Mouse (Mus musculus) kidney, embryonic 14.5 days (tissue): ENCODE measurements around the gene 4930455H04Rik. TPM values are rescaled to one million over a fixed set of nuclear protein-coding genes. Genes with fewer than 3 reads are reported as not detected.
A peak's percentile ranks its signal among the peaks of the same experiment; 100 is the strongest.

Experiments
- ATAC-seq: fragments of 200-750 bp; cut with Nextera tagmentation; 2 replicates; pipeline ENCODE4 v1.8.0; 2017; ENCODE audit warnings: moderate number of reproducible peaks, mild to moderate bottlenecking, moderate TSS enrichment, moderate library complexity; ENCODE audit not compliant: low FRiP score, low TSS enrichment
- H3K27ac ChIP-seq: fragments of 300-500 bp; sonication (generic); 2 replicates; pipeline ENCODE4 v1.5.1; 2014; ENCODE audit warnings: low read depth, mild to moderate bottlenecking, low read length, moderate library complexity, mixed read lengths
- H3K27me3 ChIP-seq: fragments of 300-500 bp; sonication (generic); 2 replicates; pipeline ENCODE4 v1.6.1; 2014; ENCODE audit warnings: mild to moderate bottlenecking, low read length; ENCODE audit not compliant: control insufficient read depth, insufficient read depth
- H3K36me3 ChIP-seq: fragments of 300-500 bp; sonication (generic); 2 replicates; pipeline ENCODE4 v1.6.1; 2014; ENCODE audit warnings: low read length, mixed read lengths; ENCODE audit not compliant: control insufficient read depth, insufficient read depth
- H3K4me1 ChIP-seq: fragments of 300-500 bp; sonication (generic); 2 replicates; pipeline ENCODE4 v1.6.1; 2014; ENCODE audit warnings: low read length, mixed read lengths; ENCODE audit not compliant: control insufficient read depth, insufficient read depth
- H3K4me2 ChIP-seq: fragments of 300-500 bp; sonication (generic); replicated peaks from 2 replicates; pipeline ENCODE4 v1.6.1; 2014; ENCODE audit warnings: low read depth, mild to moderate bottlenecking, low read length
- H3K4me3 ChIP-seq: fragments of 300-500 bp; sonication (generic); 2 replicates; pipeline ENCODE4 v1.5.1; 2014; ENCODE audit warnings: mild to moderate bottlenecking, low read length
- H3K9ac ChIP-seq: fragments of 300-500 bp; sonication (generic); 2 replicates; pipeline ENCODE4 v1.6.1; 2014; ENCODE audit warnings: low read depth, mild to moderate bottlenecking, low read length, moderate library complexity
- H3K9me3 ChIP-seq: fragments of 300-500 bp; sonication (generic); 2 replicates; pipeline ENCODE4 v1.6.1; 2016; ENCODE audit warnings: low read length; ENCODE audit not compliant: control insufficient read depth
- WGBS: fragments of 180-500 bp; shearing (Covaris S2); extraction: QIAGEN DNeasy Blood & Tissue Kit; methylation state at CpG from one replicate; pipeline ENCODE4 v1.1.7; 2014; 5-methylcytosine and 5-hydroxymethylcytosine counted together
- polyA plus RNA-seq: library from polyadenylated mRNA; unstranded; fragments of >200 nt; fragmentation: Nextera tagmentation; extraction: Ambion mirVana; gene quantifications from 2 replicates; pipeline ENCODE4 v1.2.1, GENCODE M21; 2014

4930455H04Rik gene
- polyA plus RNA-seq, 1 experiment from 2014 or later, result not detected

GRCm38 (mm10) chr3:116961354-116962142 is 6.5 kb upstream of the 4930455H04Rik start:
- Histone ChIP-seq H3K36me3 (no peaks in the 10 kb centered on the region), H3K27me3 (no peaks in the 10 kb centered on the region), H3K9ac (no peak overlapping the region), H3K4me3 (no peak overlapping the region), H3K9me3 (no peaks in the 10 kb centered on the region), H3K4me2 (no peak overlapping the region), H3K4me1 (no peaks in the 10 kb centered on the region), H3K27ac (no peak overlapping the region)
- WGBS, result 68% methylated on average over 15 of the region's 15 CpGs
- no peak for ATAC-seq

GRCm38 (mm10) chr3:116963213-116963612 is 4.9 kb upstream of the 4930455H04Rik start:
- Histone ChIP-seq H3K4me2 (no peak overlapping the region), H3K36me3 (no peaks in the 10 kb centered on the region), H3K9ac (no peak overlapping the region), H3K27ac (no peak overlapping the region), H3K4me3 (no peak overlapping the region), H3K9me3 (no peaks in the 10 kb centered on the region), H3K4me1 (0 out of 2 replicates have a peak, but pooled peaks cover 1% of the 10 kb centered on the region), H3K27me3 (no peaks in the 10 kb centered on the region)
- no peak for ATAC-seq
- WGBS, result 71% methylated on average over 4 of the region's 4 CpGs

GRCm38 (mm10) chr3:116964426-116964825 is 3.6 kb upstream of the 4930455H04Rik start:
- Histone ChIP-seq H3K9me3 (no peaks in the 10 kb centered on the region), H3K27me3 (no peaks in the 10 kb centered on the region), H3K36me3 (no peaks in the 10 kb centered on the region), H3K9ac (no peak overlapping the region), H3K4me3 (no peak overlapping the region), H3K27ac (no peak overlapping the region), H3K4me1 (0 out of 2 replicates have a peak, but pooled peaks cover 6% of the 10 kb centered on the region), H3K4me2 (no peak overlapping the region)
- WGBS, result 88% methylated on average over 9 of the region's 9 CpGs
- no peak for ATAC-seq

- WGBS, result 38% methylated on average over 4 of the region's 4 CpGs
- no peak overlapping the region for H3K4me2 ChIP-seq
- no peaks in the 10 kb centered on the region for H3K9me3 ChIP-seq
- H3K36me3 ChIP-seq, result no peaks in the 10 kb centered on the region
- no peaks in the 10 kb centered on the region for H3K27me3 ChIP-seq
- H3K9ac ChIP-seq, result no peak overlapping the region
- H3K4me1 ChIP-seq, result 0 out of 2 replicates have a peak, but pooled peaks cover 6% of the 10 kb centered on the region
- no peak overlapping the region for H3K27ac ChIP-seq
- no peak overlapping the region for H3K4me3 ChIP-seq
- peak; percentile 91 for ATAC-seq
Measured at GRCm38 (mm10) chr3:116966225-116966624, 1.8 kb upstream of the 4930455H04Rik start.

GRCm38 (mm10) chr3:116966800-116967199 is 1.3 kb upstream of the 4930455H04Rik start:
- H3K4me2 ChIP-seq, result no peak overlapping the region
- H3K27me3 ChIP-seq, result no peaks in the 10 kb centered on the region
- H3K36me3 ChIP-seq, result no peaks in the 10 kb centered on the region
- no peak for ATAC-seq
- H3K4me3 ChIP-seq, result no peak overlapping the region
- H3K9ac ChIP-seq, result no peak overlapping the region
- no peaks in the 10 kb centered on the region for H3K9me3 ChIP-seq
- WGBS, result 46% methylated on average over 6 of the region's 6 CpGs
- H3K27ac ChIP-seq, result no peak overlapping the region
- H3K4me1 ChIP-seq, result 0 out of 2 replicates have a peak, but pooled peaks cover 6% of the 10 kb centered on the region

- H3K9ac ChIP-seq, result no peak overlapping the region
- ATAC-seq, result no peak
- no peaks in the 10 kb centered on the region for H3K27me3 ChIP-seq
- no peak overlapping the region for H3K4me2 ChIP-seq
- no peak overlapping the region for H3K4me3 ChIP-seq
- H3K27ac ChIP-seq, result no peak overlapping the region
- WGBS, result 82% methylated on average over 6 of the region's 6 CpGs
- H3K4me1 ChIP-seq, result 0 out of 2 replicates have a peak, but pooled peaks cover 6% of the 10 kb centered on the region
- no peaks in the 10 kb centered on the region for H3K9me3 ChIP-seq
- H3K36me3 ChIP-seq, result no peaks in the 10 kb centered on the region
Measured at GRCm38 (mm10) chr3:116967436-116967835, 631 bp upstream of the 4930455H04Rik start.

GRCm38 (mm10) chr3:116968540-116968997 is 502 bp downstream of the 4930455H04Rik start, which contains the start of gene Palmd:
Palmd (minus strand) TSS chr3:116968987.
- H3K9ac ChIP-seq, result peak within 1 kb of the TSS; percentile 40; the same call in 1 of the 2 replicates

GRCm38 (mm10) chr3:116969003-116969402 is 936 bp downstream of the 4930455H04Rik start:
- no peak overlapping the region for H3K27ac ChIP-seq
- no peak for ATAC-seq
- H3K27me3 ChIP-seq, result no peaks in the 10 kb centered on the region
- 22% methylated on average over 5 of the region's 5 CpGs for WGBS
- H3K4me1 ChIP-seq, result 0 out of 2 replicates have a peak, but pooled peaks cover 6% of the 10 kb centered on the region
- no peaks in the 10 kb centered on the region for H3K9me3 ChIP-seq
- H3K9ac ChIP-seq, result no peak overlapping the region
- peak overlapping the region; percentile 36 for H3K4me3 ChIP-seq
- peak overlapping the region; percentile 61 for H3K4me2 ChIP-seq
- H3K36me3 ChIP-seq, result no peaks in the 10 kb centered on the region

More at GRCm38 (mm10) chr3:116968540-116968997, 502 bp downstream of the 4930455H04Rik start, which contains the start of gene Palmd:
- no peak within 1 kb of the TSS for H3K27ac ChIP-seq
- peak within 1 kb of the TSS; percentile 61 for H3K4me2 ChIP-seq
- 0 out of 2 replicates have a peak, but pooled peaks cover 6% of the 10 kb centered on the region for H3K4me1 ChIP-seq
- no peaks in the 10 kb centered on the region for H3K27me3 ChIP-seq
- peak within 1 kb of the TSS; percentile 36 for H3K4me3 ChIP-seq
- no peaks in the 10 kb centered on the region for H3K9me3 ChIP-seq
- H3K36me3 ChIP-seq, result no peaks in the 10 kb centered on the region
- WGBS, result 4% methylated on average over 17 of the region's 17 CpGs
- peak; percentile 68 for ATAC-seq

GRCm38 (mm10) chr3:116969786-116970185 is 1.7 kb downstream of the 4930455H04Rik start:
- 0 out of 2 replicates have a peak, but pooled peaks cover 6% of the 10 kb centered on the region for H3K4me1 ChIP-seq
- no peaks in the 10 kb centered on the region for H3K36me3 ChIP-seq
- ATAC-seq, result no peak
- no peaks in the 10 kb centered on the region for H3K9me3 ChIP-seq
- H3K4me2 ChIP-seq, result no peak overlapping the region
- no peak overlapping the region for H3K9ac ChIP-seq
- no peak overlapping the region for H3K27ac ChIP-seq
- no peaks in the 10 kb centered on the region for H3K27me3 ChIP-seq
- no peak overlapping the region for H3K4me3 ChIP-seq
- 52% methylated on average over 5 of the region's 5 CpGs for WGBS
